8 mouse cellular contexts compared by ENCODE assay signal in the genomic region with DNA sequence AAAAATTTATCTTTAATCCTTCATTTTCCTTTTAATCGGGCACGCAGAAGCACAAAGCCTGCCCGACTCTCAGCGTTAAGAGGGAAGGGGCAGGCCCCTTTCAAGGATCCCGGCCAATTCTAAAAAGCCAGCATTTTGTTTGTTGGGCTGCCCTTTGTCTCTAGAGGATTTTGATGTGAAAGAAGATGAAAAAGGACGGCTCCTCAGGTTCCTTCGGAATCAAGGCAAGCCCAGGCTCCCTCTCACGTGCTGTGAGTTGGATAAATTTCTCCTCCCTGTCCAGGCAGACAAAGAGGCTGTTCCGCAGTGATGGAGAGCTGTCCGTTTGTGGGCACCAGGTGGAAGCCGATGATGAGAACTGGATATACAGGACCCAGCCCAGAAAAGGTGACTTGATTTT.
A peak's percentile ranks its signal among the peaks of the same experiment; 100 is the strongest.
DNase-seq lines count a peak whose midpoint lies in the region; ATAC-seq and TF ChIP-seq lines count a peak whose summit lies in the region.

No protein-coding gene starts in this region.

- ATAC-seq in lung, embryonic 16.5 days (ENCODE audit: low read depth), result no peak
- no peak for ATAC-seq in liver, embryonic 14.5 days (ENCODE audit: insufficient read depth)
- ATAC-seq in stomach, postnatal 0 days (ENCODE audit: low FRiP score, low TSS enrichment), result no peak
- no peak for ATAC-seq in megakaryocyte progenitor cell, adult 5-6 weeks (replicated peaks; ENCODE audit: poor library complexity)
- no peak for ATAC-seq in megakaryocyte-erythroid progenitor cell, adult 5-6 weeks (replicated peaks; ENCODE audit: low FRiP score, low TSS enrichment, poor library complexity, severe bottlenecking)

- TF ChIP-seq EP300 in liver, embryonic 14.5 days (IDR thresholded peaks at IDR 0.05; ENCODE audit: low read depth), result no peak
- TF ChIP-seq EP300 in stomach, postnatal 0 days (optimal IDR thresholded peaks at IDR 0.05), result no peak

- no peak overlapping the region for H3K27ac ChIP-seq in lung, embryonic 16.5 days (ENCODE audit: low read length)
- no peak overlapping the region for H3K27ac ChIP-seq in liver, embryonic 14.5 days
- H3K27ac ChIP-seq in stomach, postnatal 0 days (replicated peaks), result no peak overlapping the region

- peaks cover 21% of the 10 kb centered on the region for H3K4me1 ChIP-seq in lung, embryonic 16.5 days (replicated peaks; ENCODE audit: control insufficient read depth, insufficient read depth, low read length)
- peaks cover 0 to 8% of the 10 kb centered on the region in 2 experiments; a peak in 1 of 4 replicates for H3K4me1 ChIP-seq in liver, embryonic 14.5 days (replicated peaks; ENCODE audit: control insufficient read depth in 2 of 2, insufficient read depth in 2 of 2, low read length in 1 of 2)
- peaks cover 6% of the 10 kb centered on the region; the same call in 1 of the 2 replicates for H3K4me1 ChIP-seq in stomach, postnatal 0 days (replicated peaks; ENCODE audit: control insufficient read depth, insufficient read depth)

- H3K4me2 ChIP-seq in lung, embryonic 16.5 days (ENCODE audit: low read depth, low read length), result peak overlapping the region; percentile 76
- peak overlapping the region; percentile 54 for H3K4me2 ChIP-seq in liver, embryonic 14.5 days (ENCODE audit: low read depth)
- H3K4me2 ChIP-seq in stomach, postnatal 0 days (replicated peaks; ENCODE audit: low read depth), result peak overlapping the region; percentile 59

- peak; percentile 55 to 66 for DNase-seq in cerebellum, postnatal 10 days
- no peak for DNase-seq in cerebellum, adult 11-12 months
- DNase-seq in lung, postnatal 14 days, result no peak
- DNase-seq in liver, embryonic 14.5 days (ENCODE audit: low read depth in 3 of 3, low spot score in 3 of 3), result no peak
- no peak for DNase-seq in stomach, postnatal 0 days (ENCODE audit: low spot score)

- no peak for TF ChIP-seq CTCF in liver, embryonic 14.5 days (IDR thresholded peaks at IDR 0.05; ENCODE audit: low read depth)
- TF ChIP-seq CTCF in stomach, postnatal 0 days (IDR thresholded peaks at IDR 0.05; ENCODE audit: low read depth), result no peak

- H3K9ac ChIP-seq in lung, embryonic 16.5 days (ENCODE audit: low read length), result peak overlapping the region; percentile 53
- no peak overlapping the region for H3K9ac ChIP-seq in liver, embryonic 14.5 days (replicated peaks)
- peak overlapping the region; percentile 50; the same call in 1 of the 2 replicates for H3K9ac ChIP-seq in stomach, postnatal 0 days (ENCODE audit: low read length)

- 8% methylated on average over 11 of the region's 11 CpGs for WGBS in lung, embryonic 16.5 days
- WGBS in liver, embryonic 14.5 days (ENCODE audit: insufficient replicate concordance), result 47% methylated on average over 11 of the region's 11 CpGs
- WGBS in stomach, postnatal 0 days, result 8% methylated on average over 11 of the region's 11 CpGs

- no peaks in the 10 kb centered on the region for H3K27me3 ChIP-seq in lung, embryonic 16.5 days (ENCODE audit: control insufficient read depth, insufficient read depth, low read depth, low read length)
- no peaks in the 10 kb centered on the region for H3K27me3 ChIP-seq in liver, embryonic 14.5 days (ENCODE audit: control insufficient read depth, insufficient read depth, low read length)
- H3K27me3 ChIP-seq in stomach, postnatal 0 days (ENCODE audit: control insufficient read depth, insufficient read depth, low read length), result no peaks in the 10 kb centered on the region

- H3K9me3 ChIP-seq in lung, embryonic 16.5 days (ENCODE audit: control insufficient read depth, low read length), result no peaks in the 10 kb centered on the region
- no peaks in the 10 kb centered on the region for H3K9me3 ChIP-seq in liver, embryonic 14.5 days (ENCODE audit: control insufficient read depth, low read length)
- no peaks in the 10 kb centered on the region for H3K9me3 ChIP-seq in stomach, postnatal 0 days (ENCODE audit: control insufficient read depth, low read length)

- peak overlapping the region; percentile 54 for H3K4me3 ChIP-seq in lung, embryonic 16.5 days (ENCODE audit: low read length)
- peak overlapping the region in 1 of 2 experiments; percentile 48; a peak in 1 of 4 replicates for H3K4me3 ChIP-seq in liver, embryonic 14.5 days (ENCODE audit: insufficient read depth in 1 of 2, low read depth in 2 of 2, low read length in 2 of 2)
- peak overlapping the region; percentile 40 for H3K4me3 ChIP-seq in stomach, postnatal 0 days (ENCODE audit: low read depth, low read length)

- no peaks in the 10 kb centered on the region for H3K36me3 ChIP-seq in lung, embryonic 16.5 days (ENCODE audit: control insufficient read depth, insufficient read depth, low read length)
- H3K36me3 ChIP-seq in liver, embryonic 14.5 days (replicated peaks; ENCODE audit: control insufficient read depth, insufficient read depth, low read depth), result no peaks in the 10 kb centered on the region
- no peaks in the 10 kb centered on the region for H3K36me3 ChIP-seq in stomach, postnatal 0 days (ENCODE audit: control insufficient read depth, insufficient read depth, low read length)

Comparison
In these comparisons a context has a peak if more than half of its experiments do, and no peak if none do; other contexts are left out.
1. DNase-seq: peak in cerebellum, postnatal 10 days (2 of 2); none in cerebellum, adult 11-12 months (single experiment), lung, postnatal 14 days (single experiment), liver, embryonic 14.5 days (0 of 3) and stomach, postnatal 0 days (single experiment).
2. Peak in every context shown above with its lines, with median percentiles within 50 percentile points of each other: H3K4me2 ChIP-seq.